Mouse (Mus musculus): ENCODE data around the gene Gpr108. TPM values are rescaled to one million over a fixed set of nuclear protein-coding genes. Genes with fewer than 3 reads are reported as not detected.

The Gpr108 gene
- total RNA-seq, 2 experiments from 2014 or later, result 20.5 to 22.6 TPM

DNA sequence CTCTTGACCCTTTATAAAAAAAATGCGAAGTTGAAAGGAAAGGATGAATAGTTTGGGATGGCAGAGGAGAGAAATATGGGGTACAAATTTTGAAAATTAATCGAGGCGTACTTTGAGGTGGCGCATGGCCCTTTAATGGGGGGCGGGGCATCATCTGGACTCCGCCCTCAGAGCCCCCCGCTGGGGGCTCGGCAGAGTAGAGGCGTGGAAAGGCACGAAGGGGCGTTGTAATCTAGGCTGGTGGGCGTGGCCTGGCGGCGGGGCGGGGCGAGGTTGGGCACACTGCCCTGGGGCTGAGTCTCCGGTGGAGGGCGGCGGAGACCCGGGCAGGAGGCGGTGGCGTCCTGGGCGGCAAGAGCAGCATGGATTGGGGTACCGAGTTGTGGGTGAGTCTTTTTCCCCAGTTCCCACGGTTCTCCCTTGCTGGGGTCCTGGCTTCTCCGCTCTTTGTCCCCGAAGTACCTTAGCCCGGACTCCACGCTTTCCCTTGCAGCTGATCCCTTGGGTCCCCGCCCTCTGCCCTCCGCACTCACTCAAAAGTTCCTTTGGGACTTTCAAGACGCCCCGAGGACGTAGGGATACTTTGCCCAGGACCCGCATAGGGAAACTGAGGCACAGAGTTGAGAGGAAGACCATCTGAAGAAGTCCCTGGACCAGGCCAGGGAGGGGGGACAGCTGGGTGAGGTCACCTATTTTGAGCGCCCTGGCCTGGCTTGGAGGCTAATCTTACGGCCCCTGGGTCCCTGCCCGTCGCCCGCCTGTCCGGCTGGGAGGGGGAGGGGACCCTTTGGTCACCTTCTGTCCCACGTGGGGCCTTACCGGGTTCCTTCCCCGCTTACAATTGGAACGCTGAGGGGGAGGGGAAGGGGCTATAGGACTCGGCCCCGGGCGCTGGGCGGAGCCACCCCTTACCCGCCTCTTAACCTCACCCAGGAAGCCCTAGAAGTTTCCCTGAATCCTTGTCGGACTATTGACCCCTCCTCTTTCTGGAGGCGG lies 1.2 kb upstream of the Gpr108 start, which contains the start of gene Trip10:
Gene Trip10 (plus strand): TSS at position 270 of the 996 bp plus-strand sequence.
- peak; percentile 98 to 99 for DNase-seq
- intact Hi-C loops (cut with DNase I), result no loop called here

DNA sequence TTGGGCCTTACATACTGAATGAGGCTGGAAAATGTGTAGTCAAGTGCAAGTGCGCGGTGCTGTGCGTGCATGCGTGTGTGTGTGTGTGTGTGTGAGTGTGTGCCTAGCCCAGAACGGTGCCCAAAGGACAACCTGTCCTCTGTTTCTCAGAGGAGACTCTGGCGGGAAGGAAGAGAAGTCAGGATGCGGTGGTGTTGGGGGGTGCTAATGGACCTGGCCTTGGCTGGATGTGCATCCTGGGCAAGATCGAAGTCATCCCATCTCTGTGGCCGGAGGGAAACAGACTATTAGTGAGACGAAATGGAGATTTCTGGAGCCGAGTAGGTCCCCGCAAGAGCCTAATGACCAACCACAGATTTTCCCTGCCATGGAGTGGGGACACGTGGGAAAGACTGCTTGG lies 525 bp upstream of the Gpr108 start:
- intact Hi-C loops (cut with DNase I), result loop anchor here (1.0 kb wide), 1 partner anchor 29 kb away; no protein-coding TSS in a partner anchor
- DNase-seq, result peak in 1 of 2 experiments; percentile 11

DNA sequence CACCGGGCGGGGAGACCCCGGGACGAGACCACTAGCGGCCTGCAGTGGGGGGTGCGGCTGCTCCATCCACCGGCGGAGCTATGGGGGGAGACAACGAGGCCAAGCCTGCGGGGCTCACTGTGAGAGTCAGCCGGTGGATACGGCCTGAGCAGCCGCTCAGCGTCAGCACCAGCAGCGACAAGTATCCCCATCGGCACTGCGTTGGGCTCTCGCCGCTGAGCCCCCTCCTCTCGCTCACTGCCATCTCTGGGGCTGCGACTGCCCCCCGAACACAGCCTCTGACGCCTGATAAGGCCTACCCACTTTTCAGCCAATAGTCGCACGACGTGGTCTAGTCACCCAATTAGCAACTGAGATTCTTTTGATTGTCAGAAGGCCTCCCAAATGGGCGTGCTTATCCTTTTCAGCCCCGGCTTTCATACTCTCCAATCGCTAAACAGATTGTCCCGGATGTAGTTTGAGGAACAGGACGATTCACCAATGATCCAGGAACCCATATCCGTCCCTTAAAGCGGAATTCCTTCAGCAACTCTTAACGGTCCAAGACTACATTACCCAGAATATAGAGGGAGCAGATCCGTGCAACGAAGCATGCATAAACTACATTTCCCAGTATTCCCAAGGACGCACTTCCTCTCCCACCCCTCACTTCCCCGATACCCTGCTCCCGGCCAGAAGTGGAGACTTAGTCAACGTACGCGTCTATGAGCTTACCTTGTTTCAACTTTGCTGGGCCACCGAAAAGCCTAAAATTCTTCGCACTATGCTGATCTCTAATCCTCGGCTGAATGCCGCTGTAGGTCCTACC lies 649 bp downstream of the Gpr108 start:
- peak; percentile 82 to 83 for DNase-seq
- intact Hi-C loops (cut with DNase I), result loop anchor here (1.0 kb wide), 1 partner anchor 30 kb away; no protein-coding TSS in a partner anchor

DNA sequence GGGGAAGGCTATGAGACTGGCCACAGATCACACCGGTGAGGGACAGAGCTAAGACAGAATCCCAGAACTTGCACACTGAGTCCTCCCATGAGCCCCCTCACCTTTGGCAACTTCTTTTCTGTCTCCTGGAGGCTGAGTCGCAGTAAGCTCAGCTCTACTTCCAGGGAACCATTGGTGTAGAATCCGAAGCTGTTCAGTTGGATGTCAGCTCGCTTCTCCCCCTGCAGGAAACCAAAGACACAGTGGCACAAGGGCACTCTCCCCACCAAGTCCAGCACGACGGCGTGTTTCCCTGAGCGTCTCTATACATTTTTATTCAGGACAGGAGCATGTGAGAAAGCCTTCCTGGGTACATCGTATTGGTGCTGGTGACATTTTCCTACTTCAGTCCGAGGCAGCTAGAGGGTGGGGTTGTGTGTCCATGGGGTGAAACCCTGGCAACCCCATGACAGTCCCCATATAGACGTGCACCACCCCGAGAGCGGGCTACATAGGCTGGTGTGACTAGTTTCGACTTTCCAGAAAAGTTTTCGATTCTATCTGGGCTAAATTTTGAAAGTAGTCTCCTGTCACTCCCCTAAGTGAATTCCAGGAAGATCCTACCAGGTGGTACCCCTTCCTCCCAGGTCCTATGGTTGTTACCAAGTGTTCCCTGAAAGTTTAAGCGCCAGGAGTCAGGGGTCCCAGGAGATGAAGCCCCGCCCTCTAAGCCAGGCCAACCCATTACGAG lies 1.4 kb downstream of the Gpr108 start:
- DNase-seq, result peak in 1 of 2 experiments; percentile 3
- intact Hi-C loops (cut with DNase I), result no loop called here

DNA sequence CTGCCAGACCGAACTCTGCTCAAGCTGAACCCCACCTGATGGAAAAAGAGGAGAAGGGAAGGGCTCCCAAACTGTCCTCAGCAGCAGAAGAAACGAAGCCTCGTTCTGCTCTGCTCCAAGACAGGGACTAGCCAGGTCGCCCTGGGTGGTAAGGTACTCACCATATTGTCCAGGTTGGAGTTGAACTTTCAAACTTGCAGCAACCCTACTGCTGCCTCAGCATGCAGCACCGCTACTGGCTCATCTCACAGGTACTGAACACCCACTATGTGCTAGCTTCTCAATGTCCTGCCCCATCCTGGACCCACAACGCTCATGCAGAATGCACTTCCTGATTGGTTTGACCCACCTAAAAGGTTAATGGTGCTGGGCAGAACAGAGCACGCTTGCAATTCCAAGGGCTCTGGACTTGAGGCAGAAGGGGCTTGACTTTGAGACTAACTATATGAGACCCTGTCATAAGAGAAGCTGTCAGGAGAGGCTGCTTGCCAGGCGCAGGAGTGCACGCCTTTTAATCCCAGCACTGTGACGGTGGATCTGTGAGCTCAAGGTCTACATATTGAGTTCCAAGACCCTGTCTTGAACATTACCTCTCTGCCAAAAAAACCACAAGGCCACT lies 2.8 kb downstream of the Gpr108 start:
- DNase-seq, result peak in 1 of 2 experiments; percentile 2
- intact Hi-C loops (cut with DNase I), result no loop called here

DNA sequence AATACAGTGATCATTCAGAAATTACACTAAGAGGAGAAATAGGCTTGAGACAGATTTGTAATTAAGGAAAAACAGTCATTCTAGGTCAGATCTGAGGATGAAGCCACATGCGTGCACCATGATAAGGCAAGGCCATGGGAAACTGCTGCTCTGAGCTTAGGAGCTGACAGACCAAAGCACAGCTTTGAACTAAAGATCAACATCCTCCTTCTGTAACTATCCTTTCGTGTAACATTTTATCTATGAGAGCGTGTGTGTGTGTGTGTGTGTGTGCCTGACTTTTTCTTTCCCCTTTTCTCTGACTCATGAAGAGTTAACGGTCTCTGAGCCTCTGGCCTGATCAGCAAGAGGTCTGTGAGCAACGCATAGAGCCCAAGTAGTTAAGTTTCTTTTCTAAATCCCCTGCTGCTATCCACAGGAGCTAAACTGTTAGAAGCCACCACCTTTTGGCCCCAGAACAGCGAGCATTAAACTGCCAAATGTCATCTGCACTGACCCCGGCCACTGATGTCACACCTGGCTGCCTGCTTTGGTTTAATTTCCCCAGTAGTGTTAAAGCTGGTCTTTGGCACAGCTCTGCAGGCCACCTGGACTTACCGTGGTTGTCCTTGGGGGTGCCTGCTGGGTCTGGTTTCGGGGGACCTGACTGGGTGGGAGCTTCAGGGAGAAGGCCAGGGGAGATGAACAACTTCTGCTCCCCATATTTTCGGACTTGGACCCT lies 4.4 kb downstream of the Gpr108 start:
- intact Hi-C loops (cut with DNase I), result no loop called here
- no peak for DNase-seq

DNA sequence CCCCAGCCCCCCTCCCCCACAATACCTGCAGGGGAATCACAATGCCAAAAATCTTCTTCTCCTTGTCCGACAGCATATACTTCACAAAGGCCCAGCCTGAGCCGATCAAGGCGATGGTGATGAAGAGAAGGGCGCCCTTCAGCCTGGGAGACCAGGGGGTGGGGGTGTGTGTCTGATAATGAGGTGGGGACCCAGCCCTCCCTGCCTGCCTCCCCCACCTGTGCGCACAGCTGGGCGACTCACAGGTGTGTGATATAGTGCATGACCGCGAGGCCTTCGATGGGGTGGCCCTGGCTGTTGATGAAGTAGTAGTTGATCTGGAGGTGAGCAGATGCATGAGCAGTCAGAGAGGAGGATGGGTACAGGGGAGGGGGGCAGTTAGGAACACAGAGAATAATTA lies 11.1 kb downstream of the Gpr108 start:
- DNase-seq, result peak in 1 of 2 experiments; percentile 4
- intact Hi-C loops (cut with DNase I), result no loop called here

DNA sequence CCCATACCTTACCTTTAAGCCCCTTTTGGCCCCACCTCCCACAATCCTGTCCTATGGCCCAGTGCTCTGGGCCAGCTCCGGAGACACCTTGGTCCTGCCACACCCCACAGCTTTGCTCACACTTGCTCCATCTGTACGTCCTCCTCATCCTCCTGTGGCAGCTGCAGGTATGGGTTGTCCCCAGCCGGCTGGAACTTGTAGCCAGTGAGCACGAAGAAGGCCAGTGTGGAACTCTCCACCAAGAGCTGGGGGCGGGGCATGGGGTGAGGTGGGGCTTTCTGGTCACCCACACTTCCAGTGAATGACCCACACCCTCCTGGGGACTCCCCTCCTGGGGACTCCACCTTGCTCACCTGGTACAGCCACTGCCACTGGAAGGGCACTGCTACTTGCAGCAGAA lies 12.4 kb downstream of the Gpr108 start:
- DNase-seq, result no peak
- intact Hi-C loops (cut with DNase I), result no loop called here

DNA sequence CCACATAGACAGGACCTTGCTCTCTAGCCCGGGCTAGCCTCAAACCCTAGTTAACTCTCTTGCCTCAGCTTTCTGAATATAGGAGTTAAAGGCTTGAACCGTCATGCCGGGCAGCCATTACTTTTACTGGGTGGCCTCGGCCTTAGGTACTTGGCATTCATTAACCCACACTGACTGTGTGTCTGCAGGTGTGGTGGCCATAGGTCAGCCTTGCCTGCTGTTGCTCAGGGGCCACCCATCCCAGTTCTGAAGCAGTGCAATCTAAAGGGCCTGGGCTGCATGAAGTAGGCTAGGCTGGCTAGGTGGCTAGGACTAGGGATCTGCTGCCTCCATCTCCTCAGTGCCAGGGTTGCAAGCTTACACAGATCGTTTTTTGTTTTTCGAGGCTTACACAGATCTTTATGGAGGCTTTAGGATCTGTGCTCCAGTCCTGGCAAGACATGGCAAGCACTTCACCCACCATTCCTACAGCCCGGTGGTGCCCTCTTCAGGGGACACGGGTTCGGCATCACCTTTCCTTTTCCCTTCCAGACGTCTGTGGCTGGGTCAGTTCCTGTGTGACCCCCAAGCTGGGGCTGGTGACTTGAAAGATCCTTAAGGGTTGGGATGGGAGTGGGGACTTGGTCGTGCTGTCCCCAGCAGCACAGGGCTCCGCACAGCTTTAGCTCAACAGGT lies 13.9 kb downstream of the Gpr108 start:
- no peak for DNase-seq
- intact Hi-C loops (cut with DNase I), result no loop called here

DNA sequence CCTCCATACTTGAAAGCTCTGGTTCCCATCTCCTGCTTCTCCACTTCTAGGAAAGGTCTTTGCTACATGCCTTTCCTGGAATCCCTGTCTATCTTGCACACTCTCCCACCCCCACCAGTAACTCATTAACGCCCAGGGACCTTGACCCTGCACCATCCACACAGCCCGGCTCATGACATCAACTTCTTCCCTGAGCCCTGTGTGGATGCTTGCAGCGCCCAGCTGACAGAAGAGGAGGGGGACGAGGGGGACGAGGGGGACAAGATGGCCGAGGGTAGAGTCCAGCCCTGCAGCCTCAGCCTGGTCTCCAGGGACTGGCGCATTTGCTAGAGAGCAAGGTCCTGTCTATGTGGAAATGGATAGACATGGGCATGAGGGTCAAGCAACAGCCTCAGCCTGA lies 15.2 kb downstream of the Gpr108 start:
- DNase-seq, result no peak
- intact Hi-C loops (cut with DNase I), result no loop called here

DNA sequence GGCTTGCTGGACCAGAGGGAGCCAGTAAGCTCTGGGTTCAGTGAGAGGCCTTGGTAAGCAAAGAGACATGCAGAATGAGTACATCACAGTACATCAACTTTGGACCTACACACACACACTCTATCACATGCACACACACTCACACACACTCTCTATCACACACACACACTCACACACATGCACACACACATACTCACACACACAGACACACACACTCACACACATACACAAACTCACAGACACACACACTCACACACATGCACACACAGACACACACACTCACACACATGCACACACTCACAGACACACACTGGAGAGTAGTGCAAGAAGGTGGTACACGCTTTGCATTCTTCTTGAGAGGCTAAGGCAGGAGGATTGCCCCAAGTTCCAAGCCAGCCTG lies 16.0 kb downstream of the Gpr108 start:
- DNase-seq, result no peak
- intact Hi-C loops (cut with DNase I), result no loop called here

DNA sequence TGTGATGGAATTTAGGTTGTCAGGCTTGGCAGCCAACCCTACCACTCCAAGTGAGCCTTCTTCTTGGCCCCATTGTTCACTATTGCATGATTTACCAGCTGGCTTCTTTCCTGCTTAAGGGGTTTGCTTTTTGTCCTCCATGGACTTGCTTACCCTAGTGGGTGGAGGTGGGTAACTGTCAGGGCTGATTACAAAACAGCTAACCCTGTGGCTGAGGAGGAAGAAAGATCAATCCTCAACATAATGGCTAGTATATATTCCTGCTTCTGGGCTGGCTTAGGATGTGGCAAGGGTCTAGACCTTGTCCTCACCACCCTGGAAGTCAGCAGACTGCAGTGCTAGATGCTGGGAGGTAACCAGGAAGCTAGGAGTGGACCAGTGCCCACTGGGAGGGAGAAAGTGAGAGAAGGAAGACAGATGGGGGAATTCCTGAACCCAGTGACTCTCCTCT lies 16.9 kb downstream of the Gpr108 start:
- intact Hi-C loops (cut with DNase I), result no loop called here
- no peak for DNase-seq

DNA sequence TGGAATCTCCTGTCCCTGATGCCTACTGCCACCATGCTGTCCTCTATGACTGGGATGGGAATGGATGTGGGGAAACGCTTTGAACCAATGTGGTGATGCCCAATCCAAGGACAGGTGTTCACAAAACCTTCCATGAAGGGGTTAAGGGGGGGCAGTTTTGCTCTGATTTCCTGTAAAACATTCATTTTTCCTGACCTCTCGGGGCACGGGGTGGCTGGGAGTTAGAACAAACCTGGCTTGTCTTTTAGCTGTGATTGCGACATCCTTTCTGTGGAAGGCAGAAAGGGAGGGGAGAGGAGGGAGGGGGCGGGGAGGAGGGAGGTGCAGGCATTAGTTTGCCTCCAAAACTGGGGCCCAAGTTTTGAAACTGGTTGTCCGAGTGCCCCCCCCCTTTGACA lies 17.5 kb downstream of the Gpr108 start:
- DNase-seq, result no peak
- intact Hi-C loops (cut with DNase I), result no loop called here

DNA sequence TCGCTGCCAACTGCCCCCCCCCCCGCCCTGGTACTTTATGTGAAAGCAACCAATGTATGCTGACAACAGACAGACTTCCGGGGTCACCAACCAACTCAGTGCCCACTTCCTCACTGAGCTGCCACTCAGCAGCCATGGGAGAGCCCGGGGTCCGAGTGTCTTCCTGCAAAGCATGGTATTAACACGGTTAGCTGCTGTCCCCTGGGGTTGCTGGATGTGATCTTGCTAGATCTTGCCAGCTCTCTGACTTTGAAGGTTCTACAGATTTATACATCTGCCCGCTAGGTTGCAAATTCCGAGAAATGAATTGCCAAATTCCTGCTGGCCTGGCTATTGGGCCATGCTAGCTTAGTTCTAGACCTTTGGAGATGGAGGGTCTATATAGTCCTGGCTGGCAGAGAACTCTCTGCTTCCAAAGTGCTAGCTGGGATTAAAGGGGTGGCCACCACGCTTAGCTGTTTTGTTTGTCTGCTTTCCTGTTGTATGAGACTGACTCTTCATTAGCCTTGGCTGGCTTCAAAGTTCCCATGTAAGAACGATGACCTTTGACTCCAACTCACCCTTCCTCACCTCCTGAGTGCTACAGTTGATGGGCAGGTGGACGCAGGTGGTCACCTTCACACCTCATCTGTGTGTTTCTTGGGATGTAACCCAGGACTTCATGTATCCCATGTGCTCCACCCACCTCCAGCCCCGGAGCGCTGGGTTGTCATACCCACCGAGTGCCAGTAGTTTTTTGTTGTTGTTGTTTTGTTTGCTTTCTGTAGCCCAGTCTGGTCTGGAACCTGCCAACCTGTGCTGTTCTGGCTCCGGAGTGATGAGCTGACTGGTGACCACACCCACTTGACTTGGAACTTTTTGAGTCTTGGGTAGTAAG lies 18.2 kb downstream of the Gpr108 start:
- intact Hi-C loops (cut with DNase I), result no loop called here
- no peak for DNase-seq

DNA sequence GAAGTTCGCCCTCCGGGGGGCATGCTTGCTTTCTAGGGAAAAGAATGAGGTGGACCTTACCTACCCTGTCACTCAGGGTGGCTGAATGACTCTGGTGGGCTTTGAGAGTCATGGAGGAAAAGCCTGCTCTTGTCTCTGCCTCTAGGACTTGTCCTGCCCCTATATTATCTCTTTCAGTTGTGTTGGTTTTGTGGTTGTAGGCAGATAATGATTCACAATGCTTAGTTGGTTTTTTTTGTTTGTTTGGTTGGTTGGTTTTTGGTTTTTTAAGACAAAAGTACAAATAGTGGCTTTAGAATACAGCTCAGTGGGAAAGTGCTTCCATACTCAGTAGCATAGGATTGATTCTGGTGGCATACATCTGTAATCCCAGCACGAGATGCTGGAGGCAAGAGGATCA lies 19.4 kb downstream of the Gpr108 start:
- intact Hi-C loops (cut with DNase I), result no loop called here
- no peak for DNase-seq

DNA sequence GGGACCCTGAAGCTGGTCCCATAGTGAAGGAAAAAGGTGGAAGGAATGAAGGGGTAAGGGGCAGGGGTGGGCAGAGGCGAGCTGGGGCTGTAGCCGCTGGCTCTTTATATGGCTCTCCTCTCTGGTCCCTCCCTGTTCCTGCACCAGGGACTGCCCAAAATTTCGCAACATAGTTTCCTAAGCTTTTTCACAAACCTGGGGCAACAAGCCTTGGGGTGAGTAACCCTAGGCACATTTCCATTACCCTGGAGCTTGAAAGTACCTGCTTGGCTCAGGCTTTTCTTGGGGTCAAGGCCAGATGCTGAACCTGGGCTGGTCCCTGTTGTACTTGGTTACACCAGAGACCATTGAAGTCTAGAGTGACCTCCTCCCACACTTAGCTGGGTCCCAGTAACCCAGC lies 20.2 kb downstream of the Gpr108 start, which contains the start of gene C3:
Gene C3 (minus strand): TSS at position 123 of the 400 bp plus-strand sequence.
- no peak for DNase-seq
- intact Hi-C loops (cut with DNase I), result no loop called here

DNA sequence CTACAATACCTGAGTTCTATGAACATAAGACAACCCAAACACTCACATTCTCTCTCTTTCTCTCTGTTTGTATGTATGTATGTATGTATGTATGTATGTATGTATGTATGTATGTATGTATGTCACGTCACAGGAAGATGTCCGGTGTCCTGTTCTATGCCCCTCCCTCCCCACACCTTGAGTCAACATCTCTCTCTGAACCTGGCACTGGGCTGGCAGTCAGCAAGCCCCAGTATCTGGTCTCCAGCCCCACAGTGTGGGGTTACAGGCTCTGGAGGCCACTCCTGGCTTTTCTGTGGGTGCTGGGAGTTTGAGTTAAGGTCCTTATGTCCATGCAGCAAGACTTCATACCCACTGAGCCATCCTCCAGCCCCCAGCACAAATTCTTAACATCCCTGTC lies 20.8 kb downstream of the Gpr108 start:
- DNase-seq, result no peak
- intact Hi-C loops (cut with DNase I), result no loop called here

DNA sequence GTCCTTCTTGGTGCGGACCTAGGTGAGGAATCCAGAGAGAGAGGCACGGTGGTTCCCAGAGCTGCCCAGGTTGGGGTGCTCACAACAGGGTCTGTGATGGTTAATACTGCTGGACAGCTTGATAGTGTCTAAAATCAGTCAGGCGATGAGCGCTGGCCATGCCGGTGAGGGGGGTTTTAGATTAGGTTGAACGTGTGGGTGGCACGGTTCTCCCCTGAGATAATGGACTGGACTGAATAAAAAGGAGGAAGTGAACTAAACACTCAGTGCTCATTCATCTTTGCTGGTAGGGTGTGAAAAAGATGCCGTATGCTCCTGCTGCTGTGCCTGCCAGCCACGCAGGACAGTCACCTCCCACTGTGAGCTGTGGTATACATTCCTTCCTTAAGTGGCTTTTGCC lies 24.9 kb downstream of the Gpr108 start:
- peak in 1 of 2 experiments; percentile 7 for DNase-seq
- intact Hi-C loops (cut with DNase I), result no loop called here
